Mouse (Mus musculus): ENCODE measurements around the gene Ints1. TPM values are rescaled to one million over a fixed set of nuclear protein-coding genes. Genes with fewer than 3 reads are reported as not detected.

The Ints1 gene
- total RNA-seq, 2 experiments from 2014 or later: 36.4 to 36.7 TPM

GRCm38 (mm10) chr5:139801231-139801630 lies 25.8 kb upstream of the Ints1 start:
- no peak for DNase-seq

- DNase-seq: no peak
Observed at GRCm38 (mm10) chr5:139799801-139800590, 24.5 kb upstream of the Ints1 start.

- no peak for DNase-seq
Observed at GRCm38 (mm10) chr5:139799041-139799440, 23.6 kb upstream of the Ints1 start.

- no peak for DNase-seq
Observed at GRCm38 (mm10) chr5:139798168-139798900, 22.9 kb upstream of the Ints1 start.

- peak; percentile 83 for DNase-seq
Observed at GRCm38 (mm10) chr5:139797473-139798167, 22.1 kb upstream of the Ints1 start.

- peak; percentile 78 for DNase-seq
Observed at GRCm38 (mm10) chr5:139796900-139797299, 21.4 kb upstream of the Ints1 start.

GRCm38 (mm10) chr5:139796001-139796620 lies 20.6 kb upstream of the Ints1 start:
- no peak for DNase-seq

GRCm38 (mm10) chr5:139794938-139795337 lies 19.5 kb upstream of the Ints1 start:
- no peak for DNase-seq

GRCm38 (mm10) chr5:139794137-139794536 lies 18.7 kb upstream of the Ints1 start:
- no peak for DNase-seq

- DNase-seq: no peak
Observed at GRCm38 (mm10) chr5:139793338-139794089, 18.0 kb upstream of the Ints1 start.

- no peak for DNase-seq
Observed at GRCm38 (mm10) chr5:139792966-139793337, 17.5 kb upstream of the Ints1 start.

GRCm38 (mm10) chr5:139792159-139792775 lies 16.8 kb upstream of the Ints1 start:
- DNase-seq: no peak

- peak; percentile 99 for DNase-seq
Observed at GRCm38 (mm10) chr5:139791227-139792158, 16.0 kb upstream of the Ints1 start, which contains the start of gene Mafk. Gene Mafk, plus strand, starts transcription at chr5:139791513.

- DNase-seq: no peak
Observed at GRCm38 (mm10) chr5:139789466-139789865, 14.0 kb upstream of the Ints1 start.

- no peak for DNase-seq
Observed at GRCm38 (mm10) chr5:139781406-139781805, 5.9 kb upstream of the Ints1 start.

GRCm38 (mm10) chr5:139776966-139777365 lies 1.5 kb upstream of the Ints1 start:
- DNase-seq: no peak

- DNase-seq: no peak
Observed at GRCm38 (mm10) chr5:139768216-139768615, 7.3 kb downstream of the Ints1 start.

- no peak for DNase-seq
Observed at GRCm38 (mm10) chr5:139764296-139764695, 11.2 kb downstream of the Ints1 start.

- no peak for DNase-seq
Observed at GRCm38 (mm10) chr5:139758096-139758495, 17.4 kb downstream of the Ints1 start.

- DNase-seq: no peak
Observed at GRCm38 (mm10) chr5:139756586-139756985, 18.9 kb downstream of the Ints1 start.
